Mouse (Mus musculus): ENCODE data around the gene Eefsec.

DNA sequence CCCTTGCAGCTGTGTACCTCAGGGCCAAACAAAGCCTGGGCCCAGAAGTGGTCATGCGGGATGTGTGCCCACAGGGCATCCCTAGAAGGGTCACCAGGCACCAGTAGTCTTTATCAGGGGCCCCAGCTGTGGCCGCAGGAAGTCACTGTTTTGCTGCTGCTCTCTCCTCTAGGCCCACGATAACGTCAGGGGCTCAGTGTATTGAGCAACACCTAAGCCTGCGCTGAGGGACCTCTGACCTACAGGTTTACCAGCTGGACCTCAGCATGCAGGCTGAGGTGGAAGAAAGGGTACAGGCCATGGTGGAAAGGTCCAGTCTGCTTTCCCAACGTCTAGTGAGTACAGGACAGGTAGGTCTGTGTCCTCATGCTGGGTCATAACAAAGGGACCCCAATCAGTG is 192.3 kb downstream of the Eefsec start:
- TF ChIP-seq EP300 (IDR thresholded peaks at IDR 0.05; ENCODE audit: low read depth) (no peak), CTCF (IDR thresholded peaks at IDR 0.05; ENCODE audit: low read depth) (no peak)
